Mouse (Mus musculus): ENCODE data around the gene Nwd2. TPM values are rescaled to one million over a fixed set of nuclear protein-coding genes. Genes with fewer than 3 reads are reported as not detected.

Gene Nwd2
- 0.36 and 0.67 TPM in 2 replicates for polyA plus RNA-seq (2016; fragmentation: Nextera tagmentation; extraction: Ambion mirVana)

- H3K9ac ChIP-seq, result peak within 1 kb of the TSS; percentile 28
- no peaks in the 10 kb centered on the region for H3K36me3 ChIP-seq
- H3K4me1 ChIP-seq, result peaks cover 7% of the 10 kb centered on the region; the same call in 1 of the 2 replicates
- no peak within 1 kb of the TSS for H3K27ac ChIP-seq
- H3K9me3 ChIP-seq, result no peaks in the 10 kb centered on the region
- no peak for ATAC-seq (ENCODE audit: insufficient number of reproducible peaks, insufficient read depth, low FRiP score, low TSS enrichment)
- 2% methylated on average over 29 of the region's 29 CpGs for WGBS
- H3K27me3 ChIP-seq, result peaks cover 48% of the 10 kb centered on the region
- peak within 1 kb of the TSS; percentile 51 for H3K4me3 ChIP-seq
- peak within 1 kb of the TSS; percentile 87 for H3K4me2 ChIP-seq (replicated peaks)
Observed at GRCm38 (mm10) chr5:63649070-63649532, at the start of gene Nwd2. Gene Nwd2, plus strand, starts transcription at chr5:63649102.

GRCm38 (mm10) chr5:63607447-63607846, 41.5 kb upstream of the Nwd2 start:
- Histone ChIP-seq H3K27me3 (no peaks in the 10 kb centered on the region), H3K36me3 (no peaks in the 10 kb centered on the region), H3K4me2 (replicated peaks) (no peak overlapping the region), H3K9ac (no peak overlapping the region), H3K4me1 (no peaks in the 10 kb centered on the region), H3K9me3 (no peaks in the 10 kb centered on the region), H3K27ac (no peak overlapping the region), H3K4me3 (no peak overlapping the region)
- WGBS, result 69% methylated on average over 2 of the region's 2 CpGs
- no peak for ATAC-seq (ENCODE audit: insufficient number of reproducible peaks, insufficient read depth, low FRiP score, low TSS enrichment)

- H3K9ac ChIP-seq, result no peak overlapping the region
- no peak overlapping the region for H3K27ac ChIP-seq
- no peak overlapping the region for H3K4me2 ChIP-seq (replicated peaks)
- 82% methylated on average over 3 of the region's 3 CpGs for WGBS
- no peaks in the 10 kb centered on the region for H3K4me1 ChIP-seq
- no peak overlapping the region for H3K4me3 ChIP-seq
- ATAC-seq (ENCODE audit: insufficient number of reproducible peaks, insufficient read depth, low FRiP score, low TSS enrichment), result no peak
- no peaks in the 10 kb centered on the region for H3K27me3 ChIP-seq
- H3K36me3 ChIP-seq, result no peaks in the 10 kb centered on the region
- no peaks in the 10 kb centered on the region for H3K9me3 ChIP-seq
Observed at GRCm38 (mm10) chr5:63616792-63617668, 31.9 kb upstream of the Nwd2 start.

- no peak overlapping the region for H3K4me2 ChIP-seq (replicated peaks)
- H3K27me3 ChIP-seq, result no peaks in the 10 kb centered on the region
- no peaks in the 10 kb centered on the region for H3K9me3 ChIP-seq
- no peaks in the 10 kb centered on the region for H3K4me1 ChIP-seq
- WGBS, result 71% methylated on average over 3 of the region's 3 CpGs
- H3K27ac ChIP-seq, result no peak overlapping the region
- H3K36me3 ChIP-seq, result no peaks in the 10 kb centered on the region
- no peak overlapping the region for H3K4me3 ChIP-seq
- H3K9ac ChIP-seq, result no peak overlapping the region
- no peak for ATAC-seq (ENCODE audit: insufficient number of reproducible peaks, insufficient read depth, low FRiP score, low TSS enrichment)
Observed at GRCm38 (mm10) chr5:63624123-63624522, 24.8 kb upstream of the Nwd2 start.

- no peaks in the 10 kb centered on the region for H3K36me3 ChIP-seq
- H3K27me3 ChIP-seq, result no peaks in the 10 kb centered on the region
- H3K4me1 ChIP-seq, result no peaks in the 10 kb centered on the region
- no peak overlapping the region for H3K27ac ChIP-seq
- no peak overlapping the region for H3K4me2 ChIP-seq (replicated peaks)
- H3K9ac ChIP-seq, result no peak overlapping the region
- H3K9me3 ChIP-seq, result no peaks in the 10 kb centered on the region
- no peak for ATAC-seq (ENCODE audit: insufficient number of reproducible peaks, insufficient read depth, low FRiP score, low TSS enrichment)
- no peak overlapping the region for H3K4me3 ChIP-seq
- 94% methylated on average over 1 of the region's 1 CpGs for WGBS
Observed at GRCm38 (mm10) chr5:63627832-63628530, 20.9 kb upstream of the Nwd2 start.

GRCm38 (mm10) chr5:63628531-63628871, 20.4 kb upstream of the Nwd2 start:
- H3K27me3 ChIP-seq, result no peaks in the 10 kb centered on the region
- H3K9me3 ChIP-seq, result no peaks in the 10 kb centered on the region
- no peak overlapping the region for H3K4me3 ChIP-seq
- H3K4me2 ChIP-seq (replicated peaks), result no peak overlapping the region
- H3K9ac ChIP-seq, result no peak overlapping the region
- H3K36me3 ChIP-seq, result no peaks in the 10 kb centered on the region
- no peak overlapping the region for H3K27ac ChIP-seq
- WGBS, result 74% methylated on average over 3 of the region's 3 CpGs
- no peaks in the 10 kb centered on the region for H3K4me1 ChIP-seq
- ATAC-seq (ENCODE audit: insufficient number of reproducible peaks, insufficient read depth, low FRiP score, low TSS enrichment), result no peak

GRCm38 (mm10) chr5:63634636-63635035, 14.3 kb upstream of the Nwd2 start:
- no peak overlapping the region for H3K4me3 ChIP-seq
- H3K9me3 ChIP-seq, result no peaks in the 10 kb centered on the region
- no peak overlapping the region for H3K27ac ChIP-seq
- no peaks in the 10 kb centered on the region for H3K27me3 ChIP-seq
- H3K4me2 ChIP-seq (replicated peaks), result no peak overlapping the region
- no peaks in the 10 kb centered on the region for H3K36me3 ChIP-seq
- ATAC-seq (ENCODE audit: insufficient number of reproducible peaks, insufficient read depth, low FRiP score, low TSS enrichment), result no peak
- H3K4me1 ChIP-seq, result no peaks in the 10 kb centered on the region
- no peak overlapping the region for H3K9ac ChIP-seq
- WGBS, result 71% methylated on average over 2 of the region's 2 CpGs

GRCm38 (mm10) chr5:63648187-63648586, 715 bp upstream of the Nwd2 start:
- peaks cover 7% of the 10 kb centered on the region; the same call in 1 of the 2 replicates for H3K4me1 ChIP-seq
- no peak overlapping the region for H3K4me3 ChIP-seq
- H3K4me2 ChIP-seq (replicated peaks), result no peak overlapping the region
- no peak for ATAC-seq (ENCODE audit: insufficient number of reproducible peaks, insufficient read depth, low FRiP score, low TSS enrichment)
- peaks cover 48% of the 10 kb centered on the region for H3K27me3 ChIP-seq
- H3K36me3 ChIP-seq, result no peaks in the 10 kb centered on the region
- H3K9me3 ChIP-seq, result no peaks in the 10 kb centered on the region
- H3K27ac ChIP-seq, result no peak overlapping the region
- H3K9ac ChIP-seq, result no peak overlapping the region
- WGBS, result 20% methylated on average over 2 of the region's 2 CpGs

- Histone ChIP-seq H3K27ac (no peak overlapping the region), H3K9me3 (no peaks in the 10 kb centered on the region), H3K9ac (peak overlapping the region; percentile 28), H3K27me3 (peaks cover 48% of the 10 kb centered on the region), H3K4me3 (peak overlapping the region; percentile 51), H3K4me1 (peaks cover 7% of the 10 kb centered on the region; the same call in 1 of the 2 replicates), H3K36me3 (no peaks in the 10 kb centered on the region), H3K4me2 (replicated peaks) (peak overlapping the region; percentile 87)
- ATAC-seq (ENCODE audit: insufficient number of reproducible peaks, insufficient read depth, low FRiP score, low TSS enrichment), result peak; percentile 67; the same call in 1 of the 2 replicates
- WGBS, result under 1% methylated on average over 80 of the region's 83 CpGs
Observed at GRCm38 (mm10) chr5:63649533-63650464, 897 bp downstream of the Nwd2 start.

- Histone ChIP-seq H3K27me3 (peaks cover 48% of the 10 kb centered on the region), H3K4me1 (peaks cover 7% of the 10 kb centered on the region; the same call in 1 of the 2 replicates), H3K9me3 (no peaks in the 10 kb centered on the region), H3K4me3 (no peak overlapping the region), H3K9ac (no peak overlapping the region), H3K36me3 (no peaks in the 10 kb centered on the region), H3K4me2 (replicated peaks) (no peak overlapping the region), H3K27ac (no peak overlapping the region)
- ATAC-seq (ENCODE audit: insufficient number of reproducible peaks, insufficient read depth, low FRiP score, low TSS enrichment), result no peak
Observed at GRCm38 (mm10) chr5:63651813-63652212, 2.9 kb downstream of the Nwd2 start.

GRCm38 (mm10) chr5:63652705-63653104, 3.8 kb downstream of the Nwd2 start:
- H3K4me1 ChIP-seq, result peaks cover 7% of the 10 kb centered on the region; the same call in 1 of the 2 replicates
- H3K4me3 ChIP-seq, result no peak overlapping the region
- H3K36me3 ChIP-seq, result no peaks in the 10 kb centered on the region
- ATAC-seq (ENCODE audit: insufficient number of reproducible peaks, insufficient read depth, low FRiP score, low TSS enrichment), result no peak
- H3K9me3 ChIP-seq, result no peaks in the 10 kb centered on the region
- no peak overlapping the region for H3K4me2 ChIP-seq (replicated peaks)
- H3K9ac ChIP-seq, result no peak overlapping the region
- peaks cover 44% of the 10 kb centered on the region for H3K27me3 ChIP-seq
- H3K27ac ChIP-seq, result no peak overlapping the region
- 81% methylated on average over 2 of the region's 2 CpGs for WGBS
